Mouse (Mus musculus) olfactory bulb, adult 2 months (tissue): ENCODE data around the gene Gm11032.

ENCODE experiments used
- CTCF ChIP-seq: fragments of 200-500 bp; IDR thresholded peaks from 2 replicates; pipeline ENCODE4 v1.5.1; 2012; ENCODE audit warnings: low read depth, mild to moderate bottlenecking, low read length, moderate library complexity; ENCODE audit not compliant: insufficient read depth
- POLR2A ChIP-seq: fragments of 200-500 bp; IDR thresholded peaks from 2 replicates; pipeline ENCODE4 v1.6.1; 2012; ENCODE audit warnings: mild to moderate bottlenecking, low read depth, low read length, moderate library complexity; ENCODE audit not compliant: insufficient read depth

DNA sequence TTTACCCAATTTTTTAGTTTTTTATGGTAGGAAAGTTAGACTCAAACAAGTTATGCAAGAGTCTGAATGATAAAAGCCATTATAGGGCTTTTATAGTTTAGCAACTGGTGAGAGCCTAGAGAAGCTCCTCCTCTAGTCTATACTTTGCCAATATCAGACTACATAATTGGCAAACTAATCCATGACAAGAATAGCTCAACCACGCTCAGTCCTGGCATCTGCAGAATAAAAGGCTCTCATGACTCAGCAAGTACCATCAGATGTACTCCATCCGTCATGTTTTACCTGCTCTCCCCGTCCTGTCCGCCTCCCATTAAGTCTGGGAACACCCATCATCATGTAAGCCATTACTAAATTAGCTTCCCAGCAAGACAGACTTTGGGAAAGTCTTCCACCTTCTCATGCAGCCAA lies 48.4 kb upstream of the Gm11032 start:
- TF ChIP-seq CTCF (no peak), POLR2A (no peak)
